Mouse (Mus musculus) 416B (cell line): Measurements from ENCODE around the gene Taf10.
"Not testable (repeated sequence)": the region's sequence is repeated elsewhere in the genome, so short reads cannot be mapped to it uniquely, and the experiment has no call there.

Source experiments
- DNase-seq: peaks from one replicate; pipeline ENCODE4 v3.0.0; 2011; ENCODE audit warnings: low read depth

The Taf10 gene

DNA sequence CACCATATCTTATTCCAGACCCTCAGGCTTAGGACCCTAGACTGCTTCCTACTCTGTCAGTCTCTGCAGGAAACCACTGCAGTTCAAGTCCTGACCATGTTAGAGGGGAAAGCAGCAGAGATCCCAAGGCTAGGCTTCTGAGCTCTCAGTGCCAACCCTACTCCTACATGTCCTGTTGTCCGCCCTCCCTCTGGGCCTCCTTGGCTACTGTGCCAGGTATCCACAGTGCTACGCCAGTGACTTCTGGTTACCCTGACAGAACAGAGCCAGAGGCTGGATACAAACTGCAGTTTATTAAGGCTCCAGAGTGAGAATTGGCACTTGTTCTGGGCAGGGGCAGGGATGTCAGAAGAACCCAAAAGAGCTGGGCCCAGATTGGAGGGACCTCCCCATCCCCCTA, 8.6 kb upstream of the Taf10 start:
- no peak for DNase-seq

DNA sequence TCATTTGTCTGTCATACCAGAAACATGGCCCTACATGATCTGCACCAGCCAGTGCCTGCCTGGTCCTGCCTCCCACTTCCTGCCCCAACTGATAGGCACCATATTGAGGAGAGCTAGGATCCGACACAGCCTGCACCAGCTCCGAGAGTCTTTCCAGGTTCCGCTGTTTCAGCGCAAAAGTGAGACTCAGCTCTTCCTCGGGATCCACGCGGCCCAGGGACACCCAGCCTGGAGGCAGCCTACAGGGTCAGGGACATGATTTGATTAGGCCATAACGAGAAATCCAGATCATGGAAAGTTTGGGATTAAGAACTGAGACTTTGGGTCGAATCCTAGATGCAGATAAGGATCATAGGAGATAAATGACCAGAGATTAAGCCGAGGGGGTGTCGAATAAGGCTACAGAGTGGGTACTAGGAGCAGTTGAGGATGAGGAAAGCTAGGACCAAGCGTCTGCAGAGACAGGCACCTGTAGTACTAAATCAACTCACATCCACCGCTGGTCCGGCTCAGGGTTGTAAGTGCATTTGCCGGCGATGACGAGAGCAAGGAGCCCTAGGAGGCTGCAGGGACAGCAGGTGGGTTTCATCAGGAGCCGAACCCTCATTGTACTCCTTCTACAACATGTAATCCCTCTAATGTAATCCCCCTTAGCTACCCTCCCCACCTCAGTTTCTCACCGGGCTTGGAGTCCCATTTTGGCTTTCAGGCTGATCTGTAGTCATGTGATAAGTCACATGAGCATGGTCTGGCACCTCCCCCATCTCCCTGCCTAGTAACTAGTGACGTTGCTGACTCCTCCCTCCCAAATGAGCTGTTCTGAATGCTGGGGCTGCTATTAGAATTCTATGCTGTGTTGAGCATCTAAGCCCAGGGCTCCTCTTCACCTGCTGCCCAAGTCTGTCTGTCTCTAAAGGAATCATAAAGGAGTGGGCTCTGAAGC, 7.6 kb upstream of the Taf10 start, which contains the start of gene Tpp1:
TSS of gene Tpp1 (minus strand) at position 745 of the 943 bp plus-strand sequence.
- DNase-seq, result peak; percentile 94

DNA sequence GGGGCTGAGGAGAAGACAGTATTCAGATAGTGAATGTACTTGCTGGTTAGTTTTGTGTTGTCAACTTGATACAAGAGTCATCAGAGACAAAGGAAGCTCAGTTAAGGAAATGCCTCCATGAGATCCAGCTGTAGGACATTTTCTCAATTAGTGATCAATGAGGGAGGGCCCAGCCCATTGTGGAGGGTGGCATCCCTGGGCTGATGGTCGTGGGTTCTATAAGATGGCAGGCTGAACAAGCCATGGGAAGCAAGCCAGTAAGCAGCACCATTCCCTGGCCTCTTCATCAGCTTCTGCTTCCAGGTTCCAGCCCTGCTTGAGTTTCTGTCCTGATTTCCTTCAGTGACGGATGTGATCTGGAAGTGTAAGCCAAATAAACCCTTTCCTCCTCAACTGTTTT, 3.6 kb upstream of the Taf10 start:
- no peak for DNase-seq

DNA sequence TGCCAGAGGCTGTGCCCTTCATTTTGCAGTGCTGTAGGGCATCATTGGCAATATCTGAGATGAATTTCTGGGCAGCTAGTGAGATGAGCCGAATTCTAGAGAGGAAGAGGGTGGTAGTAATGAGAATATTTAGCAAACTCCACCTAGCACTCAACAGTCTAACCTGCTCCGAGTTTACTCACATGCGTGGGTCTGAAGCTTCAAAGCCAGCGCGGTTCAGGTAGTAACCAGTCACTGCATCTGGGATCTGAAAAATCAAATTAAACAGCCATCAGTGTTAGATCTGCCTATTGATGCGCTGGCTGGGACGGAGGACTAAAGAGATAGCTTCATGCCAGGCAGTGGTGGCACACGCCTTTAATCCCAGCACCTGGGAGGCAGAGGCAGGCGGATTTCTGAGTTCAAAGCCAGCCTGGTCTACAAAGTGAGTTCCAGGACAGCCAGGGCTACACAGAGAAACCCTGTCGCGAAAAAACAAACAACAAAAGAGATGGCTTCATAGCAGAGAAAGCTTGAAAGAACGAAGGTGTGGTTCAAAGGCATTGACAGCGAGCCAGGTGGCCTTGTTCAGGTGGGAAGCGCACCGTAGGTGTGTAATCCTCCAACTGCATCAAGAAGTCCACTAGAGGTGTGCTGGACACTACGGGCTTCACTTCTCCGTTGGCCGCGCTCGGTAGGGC, 775 bp downstream of the Taf10 start:
- DNase-seq, result not testable (repeated sequence)

DNA sequence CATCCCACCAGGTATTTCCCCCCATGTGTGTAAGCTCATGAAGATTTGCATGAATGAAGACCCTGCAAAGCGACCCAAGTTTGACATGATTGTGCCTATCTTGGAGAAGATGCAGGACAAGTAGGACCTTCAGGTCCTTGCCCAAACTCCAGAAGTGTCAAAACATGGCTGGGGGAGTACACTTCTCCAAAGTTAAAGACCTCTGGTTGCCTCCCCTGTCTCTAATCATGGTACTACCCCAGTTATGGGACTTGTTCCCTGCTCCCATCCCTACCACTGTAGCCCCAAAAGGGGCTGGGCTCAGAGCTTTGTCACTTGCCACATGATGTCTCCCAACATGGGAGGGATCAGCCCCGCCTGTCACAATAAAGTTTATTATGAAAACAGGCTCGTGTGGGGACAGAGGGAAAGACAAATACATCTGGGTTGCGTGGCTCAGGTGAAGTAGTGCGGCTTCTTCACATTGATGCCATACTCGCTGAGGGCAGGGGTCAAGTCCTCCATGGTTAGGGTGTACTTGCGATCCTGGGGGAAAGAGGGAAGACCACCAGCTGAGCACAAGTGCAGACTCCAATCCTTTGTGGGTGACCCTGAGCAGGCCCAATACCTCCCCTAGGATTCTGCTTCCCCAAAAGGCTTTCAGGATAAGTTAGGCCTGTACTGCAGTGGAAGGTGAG, 1.5 kb downstream of the Taf10 start:
- DNase-seq, result not testable (repeated sequence)

DNA sequence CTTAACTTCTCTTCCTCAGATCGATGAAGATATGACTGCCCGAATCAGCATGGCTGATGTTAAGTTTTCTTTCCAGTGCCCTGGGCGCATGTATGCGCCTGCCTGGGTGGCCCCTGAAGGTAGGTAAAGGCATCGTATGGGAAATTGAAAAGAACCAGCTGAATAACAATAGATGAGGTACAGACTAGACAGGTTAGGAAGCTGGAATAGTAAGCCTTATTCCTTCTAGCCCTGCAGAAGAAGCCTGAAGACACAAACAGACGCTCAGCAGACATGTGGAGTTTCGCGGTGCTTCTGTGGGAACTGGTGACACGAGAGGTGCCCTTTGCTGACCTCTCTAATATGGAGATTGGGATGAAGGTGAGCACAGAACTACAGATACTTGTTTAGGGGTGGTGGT, 2.2 kb downstream of the Taf10 start:
- no peak for DNase-seq

DNA sequence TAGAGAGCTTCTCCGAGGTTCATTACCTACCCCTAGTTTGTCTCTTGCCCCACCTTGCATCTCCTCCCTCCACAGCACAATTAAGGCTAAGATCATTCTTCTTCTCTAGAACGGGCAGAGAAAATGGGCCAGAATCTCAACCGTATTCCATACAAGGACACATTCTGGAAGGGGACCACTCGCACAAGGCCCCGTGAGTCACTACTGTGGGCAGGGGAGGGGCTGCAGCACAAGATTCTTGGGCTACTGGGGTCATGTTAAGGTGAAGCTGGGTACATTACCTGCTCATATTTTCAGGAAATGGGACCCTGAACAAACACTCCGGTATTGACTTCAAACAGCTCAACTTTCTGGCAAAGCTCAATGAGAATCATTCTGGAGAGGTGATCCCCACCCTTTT, 3.3 kb downstream of the Taf10 start:
- DNase-seq, result no peak

DNA sequence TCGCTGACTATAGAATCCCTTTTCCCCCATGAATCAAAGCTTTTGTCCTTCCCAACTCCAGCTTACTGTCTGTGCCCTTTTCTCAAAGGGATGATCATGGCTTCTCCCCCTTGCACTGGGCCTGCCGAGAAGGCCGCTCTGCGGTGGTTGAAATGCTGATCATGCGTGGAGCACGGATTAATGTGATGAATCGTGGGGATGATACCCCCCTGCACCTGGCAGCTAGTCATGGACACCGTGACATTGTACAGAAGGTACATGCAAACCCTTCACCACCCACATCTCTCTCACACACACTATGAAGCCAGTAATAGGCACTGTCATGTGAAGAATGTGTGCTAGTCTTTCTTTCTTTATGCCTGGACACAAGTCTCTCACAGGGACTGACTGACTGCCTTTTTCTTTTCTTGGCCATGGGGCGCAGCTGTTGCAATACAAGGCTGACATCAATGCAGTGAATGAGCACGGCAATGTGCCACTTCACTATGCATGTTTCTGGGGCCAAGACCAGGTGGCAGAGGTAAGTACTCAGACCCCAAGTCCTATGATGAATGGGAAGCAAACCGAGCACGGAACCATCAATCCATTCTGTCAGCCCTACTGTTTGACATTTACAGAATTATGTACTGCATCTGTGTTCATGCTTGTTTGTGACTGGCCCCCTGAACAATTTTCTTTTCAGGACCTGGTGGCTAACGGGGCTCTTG, 3.9 kb downstream of the Taf10 start:
- no peak for DNase-seq

DNA sequence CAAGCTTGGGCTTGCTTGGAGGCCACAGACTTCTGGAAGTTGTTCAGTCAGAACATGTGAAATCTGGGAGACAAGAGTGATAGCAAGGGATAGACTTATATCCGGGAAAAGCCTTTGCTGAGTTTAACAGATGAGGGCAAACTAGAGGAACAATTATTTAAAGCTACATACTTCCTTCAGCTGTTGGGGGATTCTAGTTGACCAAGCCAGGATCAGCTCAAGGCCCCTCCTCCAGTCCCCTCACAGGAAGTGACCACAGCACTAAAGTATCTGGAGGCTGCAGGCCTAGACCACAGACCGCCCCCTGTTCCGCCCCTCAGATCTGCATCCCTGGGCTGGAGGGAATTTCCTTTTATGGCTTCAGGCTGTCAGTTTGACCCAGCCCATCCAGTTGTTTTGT, 5.2 kb downstream of the Taf10 start:
- peak; percentile 91 for DNase-seq

DNA sequence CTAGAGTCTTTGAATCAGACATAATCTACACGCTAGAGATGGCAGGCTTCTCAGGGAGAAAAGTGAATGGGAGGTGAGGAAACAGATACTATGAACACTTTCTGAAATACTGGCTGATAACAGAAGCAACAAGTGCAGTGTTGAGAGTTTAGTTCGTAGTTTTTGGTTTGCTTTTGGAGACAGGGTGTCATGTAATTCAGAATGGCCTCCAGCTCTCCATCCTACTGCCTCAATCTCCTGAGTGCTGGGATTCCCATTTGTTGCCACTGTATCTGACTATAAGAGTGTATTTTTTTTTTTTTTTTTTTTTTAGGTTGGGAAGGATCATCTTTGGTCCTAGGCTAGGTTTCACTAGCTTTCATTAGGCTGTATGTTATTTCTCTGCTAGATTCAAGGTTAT, 5.9 kb downstream of the Taf10 start:
- DNase-seq, result no peak

DNA sequence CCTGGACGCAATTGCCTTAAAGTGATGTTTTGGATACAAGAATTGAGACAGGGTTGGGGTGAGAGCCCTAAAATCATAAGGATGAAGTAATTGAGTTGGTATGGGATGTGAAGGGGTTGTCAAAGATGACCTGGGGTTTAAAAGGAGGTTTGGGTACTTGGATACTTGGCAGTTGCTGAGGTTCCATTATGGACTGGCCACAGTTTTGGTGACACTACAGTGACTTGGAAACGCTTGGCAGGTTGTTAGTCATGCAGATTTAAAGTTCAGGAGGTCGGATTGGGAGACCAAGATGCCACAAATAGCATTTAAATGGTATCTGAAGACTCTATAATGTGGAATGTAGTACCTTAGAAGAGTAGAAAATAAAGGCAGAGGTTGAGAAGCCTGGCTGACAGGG, 6.5 kb downstream of the Taf10 start:
- DNase-seq, result peak; percentile 36

DNA sequence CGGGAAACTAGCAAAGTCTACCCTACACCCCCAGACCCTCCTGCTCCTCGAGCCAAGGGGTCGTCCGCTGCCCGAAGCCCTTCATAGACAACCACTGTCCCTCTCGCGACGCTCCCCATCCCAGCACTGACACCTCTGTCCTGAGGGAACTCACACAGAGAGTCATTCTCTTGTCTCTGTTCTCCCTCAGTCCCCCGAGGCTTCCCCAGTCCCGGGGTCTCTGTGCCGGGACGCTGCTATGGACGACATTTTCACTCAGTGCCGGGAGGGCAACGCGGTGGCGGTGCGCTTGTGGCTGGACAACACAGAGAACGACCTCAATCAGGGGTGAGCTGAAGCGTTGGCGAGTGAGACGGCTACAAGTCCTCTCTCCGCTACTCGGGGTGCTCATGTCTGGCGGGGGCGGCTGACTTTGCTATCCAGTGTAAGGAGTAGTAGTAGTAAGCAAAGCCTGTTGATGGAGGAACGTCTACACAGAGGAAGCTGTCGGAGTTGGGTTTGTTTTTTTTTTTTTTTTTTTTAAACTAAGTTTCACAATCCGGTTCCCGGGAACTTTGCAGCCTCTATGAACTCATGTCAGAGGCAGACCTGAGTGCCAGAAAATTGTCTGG, 7.1 kb downstream of the Taf10 start, which contains the start of gene Rrp8:
TSS of gene Rrp8 (minus strand) at position 475 of the 611 bp plus-strand sequence.
- peak; percentile 50 for DNase-seq

DNA sequence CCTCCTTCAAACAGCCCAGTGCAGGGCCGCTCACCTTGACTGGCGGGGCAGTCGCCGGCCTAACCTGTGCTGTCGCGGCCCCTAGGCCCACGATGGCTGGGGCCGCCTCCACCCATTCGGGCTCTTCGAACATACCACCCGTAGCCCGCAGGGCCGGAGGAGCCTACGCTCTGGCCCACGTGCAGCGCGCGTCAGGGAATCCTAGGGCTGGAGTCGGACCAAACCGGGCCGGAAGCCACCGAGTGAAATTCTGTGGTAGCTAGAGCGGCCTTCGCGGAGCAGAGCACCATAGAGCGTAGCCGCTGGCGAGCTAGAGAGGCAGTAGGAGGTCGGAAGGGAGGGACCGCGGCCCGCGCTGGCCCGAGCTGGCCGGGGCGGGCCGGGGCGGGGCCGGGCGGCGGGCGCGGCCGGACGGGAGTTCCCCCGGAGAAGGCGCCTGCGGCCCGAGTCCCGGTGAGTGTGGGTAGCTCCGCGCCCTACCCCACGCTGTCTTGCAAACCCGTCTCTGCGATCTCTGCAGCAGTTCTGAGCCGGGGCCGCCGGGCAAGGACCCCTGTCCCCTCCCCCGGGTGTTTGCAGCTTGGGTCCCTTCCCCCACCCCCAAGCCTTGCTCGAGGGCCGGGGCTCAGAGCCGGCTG, 7.8 kb downstream of the Taf10 start, which contains the start of gene Ilk:
TSS of gene Ilk (plus strand) at position 329 of the 638 bp plus-strand sequence.
- DNase-seq, result peak; percentile 93

DNA sequence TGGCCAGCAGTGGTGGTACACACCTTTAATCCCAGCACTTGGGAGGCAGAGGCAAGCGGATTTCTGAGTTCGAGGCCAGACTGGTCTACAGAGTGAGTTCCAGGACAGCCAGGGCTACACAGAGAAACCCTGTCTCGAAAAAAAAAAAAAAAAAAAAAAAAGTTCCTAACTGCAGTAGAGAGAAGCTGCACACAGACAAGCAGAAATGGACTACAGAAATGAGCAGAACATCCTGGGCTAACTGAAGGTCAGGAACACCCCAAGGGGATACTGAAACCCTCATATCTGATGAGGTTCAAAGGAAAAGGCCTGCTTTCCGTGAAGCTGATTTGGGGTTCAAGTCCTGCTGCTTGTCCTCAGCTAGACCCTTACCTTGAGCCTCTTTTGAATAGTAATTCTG, 8.7 kb downstream of the Taf10 start:
- DNase-seq, result not testable (repeated sequence)

DNA sequence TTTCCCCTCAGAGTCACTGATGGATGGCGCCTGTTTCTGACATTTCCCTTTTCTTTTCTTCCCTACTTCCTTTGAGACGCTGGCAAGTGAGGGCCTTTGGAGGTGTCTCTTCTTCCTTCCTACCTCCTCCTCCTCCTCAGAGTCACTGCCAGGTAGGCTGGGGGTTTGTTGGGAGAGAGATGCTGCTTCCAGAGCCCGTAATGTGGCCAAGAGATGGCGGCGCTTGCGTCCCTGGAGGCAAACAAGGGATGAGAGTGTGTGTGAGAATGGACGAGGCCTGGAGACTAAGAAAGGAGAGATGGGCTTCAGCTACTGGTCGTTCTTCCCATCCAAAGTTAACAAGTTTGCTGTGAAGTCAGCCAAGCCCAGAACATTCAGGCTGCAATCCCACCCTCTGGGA, 9.3 kb downstream of the Taf10 start:
- no peak for DNase-seq

DNA sequence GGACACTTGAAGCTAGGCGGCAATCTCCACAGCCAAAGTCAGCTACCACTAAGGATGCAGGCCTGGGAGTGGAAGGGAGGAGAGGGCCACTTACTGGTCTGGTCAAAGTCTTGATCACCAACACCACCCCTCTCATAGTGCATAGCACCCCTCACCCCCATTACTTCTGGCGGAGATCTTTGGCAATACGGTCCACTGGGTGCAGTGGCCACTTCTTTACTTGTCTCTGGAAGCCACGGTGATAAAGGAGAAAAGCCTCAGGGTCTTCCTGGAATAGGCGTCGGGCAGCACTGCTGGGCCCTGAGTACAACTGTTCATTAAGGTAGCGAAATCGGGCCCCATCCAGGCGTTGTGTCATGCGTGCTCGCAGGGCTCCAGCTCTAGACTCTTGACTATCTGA, 10.3 kb downstream of the Taf10 start:
- DNase-seq, result no peak

DNA sequence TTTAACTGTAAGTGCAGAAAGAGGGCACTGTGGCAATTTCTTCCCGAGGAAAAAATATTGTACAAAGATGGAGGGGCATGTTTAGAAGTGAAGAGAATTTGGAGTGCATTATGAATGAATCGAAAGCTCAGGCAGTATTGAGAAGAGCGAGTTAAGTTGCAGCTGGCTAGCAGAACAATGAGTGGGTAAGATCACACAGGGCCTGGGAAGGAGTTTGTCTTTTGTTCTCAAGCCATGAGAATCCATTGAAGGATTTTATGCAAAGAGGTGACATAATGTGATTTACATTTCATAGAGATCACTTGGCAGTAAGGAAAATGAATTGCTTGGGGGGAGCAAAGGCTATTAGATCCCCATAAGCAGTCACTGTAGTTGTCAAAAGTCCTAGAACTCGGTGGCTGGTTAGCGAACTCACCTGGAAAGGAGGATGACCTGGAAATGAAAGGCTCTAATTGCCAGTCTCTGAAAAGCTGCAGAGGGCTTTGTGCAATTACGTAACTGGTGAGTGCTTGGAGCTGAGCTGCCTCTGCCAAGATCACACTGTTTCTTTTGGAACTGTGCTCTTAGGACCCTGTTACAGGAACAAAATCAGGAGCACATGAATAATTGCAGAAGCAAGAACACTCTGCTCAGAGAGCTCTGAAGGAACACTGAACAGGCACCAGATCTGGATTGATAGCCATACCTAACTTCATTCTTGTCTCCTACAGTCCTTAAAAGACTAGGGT, 15.3 kb downstream of the Taf10 start:
- DNase-seq, result no peak

DNA sequence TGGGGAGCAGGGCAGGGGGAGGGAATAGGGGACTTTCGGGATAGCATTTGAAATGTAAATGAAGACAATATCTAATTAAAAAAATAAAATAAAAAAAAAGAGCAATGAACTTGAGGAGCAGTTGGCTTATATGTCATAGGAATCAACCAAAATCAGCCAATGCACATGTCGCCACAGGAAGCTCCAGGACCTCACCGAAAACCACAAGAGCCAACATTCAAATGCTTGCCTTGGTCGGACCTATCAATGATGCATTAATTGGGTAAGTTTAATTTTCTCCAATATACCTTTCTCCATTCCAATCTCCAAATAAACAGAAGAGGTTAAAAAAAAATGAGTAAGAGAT, 17.2 kb downstream of the Taf10 start:
- peak; percentile 60 for DNase-seq

DNA sequence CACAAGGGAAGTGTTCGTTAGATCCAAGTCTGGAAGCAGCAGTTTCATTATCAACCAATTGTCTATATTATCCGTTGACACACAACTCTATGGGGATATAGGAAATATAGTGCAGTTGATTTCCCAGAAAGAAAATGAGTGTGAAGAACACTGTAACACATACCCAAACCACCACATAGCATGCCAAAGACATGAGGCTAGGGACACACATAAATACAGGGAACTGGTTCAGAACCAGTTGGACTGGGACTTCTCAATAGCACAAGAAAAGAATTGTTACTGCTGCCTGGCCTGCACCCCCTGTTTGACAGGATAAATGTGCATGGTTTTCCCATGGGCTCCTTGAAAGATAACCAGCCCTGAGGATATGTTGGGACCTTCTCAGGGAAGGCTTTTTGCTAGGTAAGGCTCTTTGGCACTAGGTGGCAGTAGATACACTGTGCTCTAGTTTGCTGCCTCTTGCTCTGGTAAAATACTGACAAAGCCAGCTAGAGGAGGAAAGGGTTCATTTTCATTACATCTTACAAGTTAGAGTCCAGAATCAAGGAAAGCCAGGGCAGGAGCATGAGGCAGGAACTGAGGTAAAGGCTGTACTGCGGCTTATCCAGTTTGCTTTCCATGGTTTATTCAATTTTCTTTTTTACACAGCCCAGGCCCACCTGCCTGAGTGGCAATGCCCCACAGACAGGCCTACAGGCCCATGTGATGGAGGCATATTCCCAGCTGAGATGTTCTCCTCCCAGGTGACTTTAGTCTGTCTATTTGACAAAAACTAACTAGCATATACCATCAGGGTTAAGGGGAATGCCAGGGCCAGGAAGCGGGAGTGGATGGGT, 17.8 kb downstream of the Taf10 start:
- DNase-seq, result peak; percentile 81
